Comparison of ENCODE assay signal across 30 mouse cellular contexts in genomic region chr19:21577443-21577842, GRCm38 (mm10).
"Had no signal": no experiment of that assay in that cellular context is flagged by ENCODE, and none has a peak within 500 bp of the region (broad histone marks: within the 10 kb centered on the region; RNA-seq: fewer than 3 reads in every experiment).

No protein-coding gene starts in this region.

- H3K4me1 ChIP-seq: limb, embryonic 10.5 days; limb, embryonic 12.5 days; limb, embryonic 13.5 days; limb, embryonic 15.5 days; liver, embryonic 12.5 days; liver, embryonic 13.5 days; liver, embryonic 15.5 days; lung, embryonic 15.5 days; midbrain, embryonic 12.5 days; midbrain, embryonic 13.5 days; midbrain, embryonic 15.5 days had no signal

- DNase-seq: left cerebral cortex, postnatal 4 days; liver; liver, embryonic 13.5 days; liver, postnatal 0 days; lung, adult 18-20 months; lung, adult 2 months; lung, embryonic 14.5 days; lung, postnatal 10 days; lung, postnatal 14 days; lung, postnatal 36 days; lung, postnatal 4 days; midbrain, embryonic 14.5 days had no signal

- H3K4me3 ChIP-seq: limb, embryonic 10.5 days; limb, embryonic 12.5 days; limb, embryonic 13.5 days; limb, embryonic 15.5 days; liver, embryonic 12.5 days; liver, embryonic 13.5 days; liver, embryonic 15.5 days; lung, embryonic 15.5 days; megakaryocyte, embryonic 14.5 days; midbrain, embryonic 10.5 days; midbrain, embryonic 12.5 days; midbrain, embryonic 13.5 days; midbrain, embryonic 15.5 days had no signal

- H3K36me3 ChIP-seq: limb, embryonic 10.5 days; limb, embryonic 12.5 days; limb, embryonic 13.5 days; limb, embryonic 15.5 days; liver, embryonic 12.5 days; liver, embryonic 13.5 days; liver, embryonic 15.5 days; lung, embryonic 15.5 days; midbrain, embryonic 10.5 days; midbrain, embryonic 12.5 days; midbrain, embryonic 13.5 days; midbrain, embryonic 15.5 days had no signal

- H3K27me3 ChIP-seq: limb, embryonic 12.5 days; limb, embryonic 13.5 days; limb, embryonic 15.5 days; liver, embryonic 12.5 days; liver, embryonic 13.5 days; liver, embryonic 15.5 days; lung, embryonic 15.5 days; midbrain, embryonic 12.5 days; midbrain, embryonic 13.5 days; midbrain, embryonic 15.5 days had no signal

- H3K9ac ChIP-seq: limb, embryonic 12.5 days; limb, embryonic 13.5 days; limb, embryonic 15.5 days; liver, embryonic 12.5 days; liver, embryonic 13.5 days; liver, embryonic 14.5 days; liver, embryonic 15.5 days; liver, postnatal 0 days; lung, embryonic 14.5 days; lung, embryonic 15.5 days; midbrain, embryonic 12.5 days; midbrain, embryonic 13.5 days; midbrain, embryonic 15.5 days had no signal

- ATAC-seq: liver, embryonic 12.5 days; liver, postnatal 0 days; lung, postnatal 0 days; midbrain, embryonic 13.5 days; midbrain, embryonic 15.5 days; midbrain, embryonic 16.5 days had no signal

- H3K4me2 ChIP-seq: limb, embryonic 12.5 days; limb, embryonic 13.5 days; limb, embryonic 15.5 days; liver, embryonic 11.5 days; liver, embryonic 12.5 days; liver, embryonic 13.5 days; liver, embryonic 15.5 days; lung, embryonic 14.5 days; lung, embryonic 15.5 days; midbrain, embryonic 11.5 days; midbrain, embryonic 12.5 days; midbrain, embryonic 13.5 days; midbrain, embryonic 15.5 days had no signal

- H3K9me3 ChIP-seq: limb, embryonic 10.5 days; limb, embryonic 12.5 days; limb, embryonic 13.5 days; limb, embryonic 15.5 days; liver, embryonic 12.5 days; liver, embryonic 13.5 days; liver, embryonic 15.5 days; lung, embryonic 15.5 days; megakaryocyte, embryonic 14.5 days; midbrain, embryonic 10.5 days; midbrain, embryonic 12.5 days; midbrain, embryonic 13.5 days; midbrain, embryonic 15.5 days had no signal

- H3K27ac ChIP-seq: limb, embryonic 10.5 days; limb, embryonic 12.5 days; limb, embryonic 13.5 days; limb, embryonic 15.5 days; liver, embryonic 12.5 days; liver, embryonic 13.5 days; liver, embryonic 14.5 days; liver, embryonic 15.5 days; lung, embryonic 15.5 days; macrophage; midbrain, embryonic 10.5 days; midbrain, embryonic 12.5 days; midbrain, embryonic 13.5 days; midbrain, embryonic 15.5 days had no signal
